In the genomic region with DNA sequence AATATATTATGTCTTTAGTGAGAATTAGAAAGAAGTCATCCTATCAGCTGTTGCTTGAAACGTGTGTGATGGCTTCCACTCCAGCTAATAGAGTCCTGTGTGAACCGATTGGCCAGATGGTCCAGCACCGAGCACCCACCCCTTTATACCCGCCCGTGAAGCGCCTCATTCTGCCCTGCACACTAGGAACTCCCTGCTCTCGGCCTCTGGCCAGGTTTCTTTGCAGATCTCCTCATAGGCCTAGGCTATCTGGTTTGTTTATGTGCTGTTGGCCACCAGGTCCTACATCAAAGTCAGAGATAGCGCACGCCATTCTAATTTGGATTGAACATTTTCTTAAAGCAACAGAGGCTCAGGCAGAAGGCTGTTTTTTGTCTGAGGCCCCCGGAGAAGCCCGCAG, we compare ENCODE assay signal across 24 mouse cellular contexts. TPM values are rescaled to one million over a fixed set of nuclear protein-coding genes. Genes with fewer than 3 reads are reported as not detected.
DNase-seq lines count a peak whose midpoint lies in the region; ATAC-seq and TF ChIP-seq lines count a peak whose summit lies in the region.
"Had no signal": no experiment of that assay in that cellular context is flagged by ENCODE, and none has a peak within 500 bp of the region (broad histone marks: within the 10 kb centered on the region; RNA-seq: fewer than 3 reads in every experiment).

No protein-coding gene starts in this region.

- TF ChIP-seq CTCF in heart, adult 2 months (IDR thresholded peaks at IDR 0.05): no peak
- TF ChIP-seq CTCF in heart, postnatal 0 days (IDR thresholded peaks at IDR 0.05; ENCODE audit: low read depth): no peak
- TF ChIP-seq CTCF in liver, postnatal 0 days (IDR thresholded peaks at IDR 0.05; ENCODE audit: low read depth): no peak
- TF ChIP-seq CTCF in stomach, postnatal 0 days (IDR thresholded peaks at IDR 0.05; ENCODE audit: low read depth): no peak

- no peak overlapping the region for H3K9ac ChIP-seq in heart, embryonic 14.5 days (ENCODE audit: low read length)
- H3K9ac ChIP-seq in heart, adult 2 months (ENCODE audit: low read depth, low read length): no peak overlapping the region
- H3K9ac ChIP-seq in heart, postnatal 0 days (replicated peaks; ENCODE audit: low read depth, low read length): no peak overlapping the region
- no peak overlapping the region for H3K9ac ChIP-seq in liver, postnatal 0 days (replicated peaks)
- no peak overlapping the region for H3K9ac ChIP-seq in liver, embryonic 11.5 days (ENCODE audit: low read depth, low read length)
- H3K9ac ChIP-seq in stomach, postnatal 0 days (ENCODE audit: low read length): no peak overlapping the region
- H3K9ac ChIP-seq: embryonic facial prominence, embryonic 12.5 days; embryonic facial prominence, embryonic 15.5 days; forebrain, postnatal 0 days; hindbrain, embryonic 13.5 days; intestine, embryonic 15.5 days had no signal

- no peaks in the 10 kb centered on the region for H3K79me2 ChIP-seq in heart, adult 2 months (replicated peaks; ENCODE audit: control insufficient read depth, insufficient read depth, low read length)

- DNase-seq in heart, adult 2 months: no peak
- peak; percentile 76 for DNase-seq in heart, postnatal 0 days (ENCODE audit: low spot score)
- no peak for DNase-seq in heart, postnatal 10 days
- DNase-seq in liver, postnatal 0 days: no peak
- DNase-seq in liver, embryonic 11.5 days (ENCODE audit: low spot score): no peak
- DNase-seq in stomach, postnatal 0 days (ENCODE audit: low spot score): peak; percentile 70
- DNase-seq in spleen, adult 18-20 months: no peak
- DNase-seq: adrenal gland, adult 2 months; adrenal gland, postnatal 14 days; cerebellum, adult 11 months; cerebellum, adult 2 months; cerebellum, adult 9-11 months; cerebellum, postnatal 25 days; forebrain, postnatal 0 days; gastrocnemius, adult 2 months; gastrocnemius, postnatal 14 days had no signal

- ATAC-seq in heart, embryonic 14.5 days (ENCODE audit: insufficient number of reproducible peaks, insufficient read depth, low FRiP score, low read depth): no peak
- peak; percentile 90 for ATAC-seq in heart, postnatal 0 days (ENCODE audit: insufficient read depth, low read depth)
- peak; percentile 47; the same call in 1 of the 2 replicates for ATAC-seq in liver, postnatal 0 days
- no peak for ATAC-seq in liver, embryonic 11.5 days (replicated peaks; ENCODE audit: low FRiP score)
- peak; percentile 68 for ATAC-seq in stomach, postnatal 0 days (ENCODE audit: low FRiP score, low TSS enrichment)
- ATAC-seq: CD4-positive, CD25-positive, alpha-beta regulatory T cell, adult 4 months; forebrain, embryonic 14.5 days; forebrain, postnatal 0 days; hindbrain, embryonic 16.5 days; intestine, embryonic 15.5 days had no signal

- intact Hi-C loops in heart, adult 2 months (cut with DNase I): loop anchor here (10.0 kb wide), 1 partner anchor 407 kb away; the partner anchor contains the start of genes Cebpb and Tmem189
- intact Hi-C loops in heart, postnatal 10 days (cut with DNase I): no loop called here

- no peaks in the 10 kb centered on the region for H3K9me3 ChIP-seq in heart, embryonic 14.5 days (ENCODE audit: control insufficient read depth, low read length)
- no peaks in the 10 kb centered on the region for H3K9me3 ChIP-seq in heart, postnatal 0 days (replicated peaks; ENCODE audit: control insufficient read depth, low read length)
- no peaks in the 10 kb centered on the region for H3K9me3 ChIP-seq in liver, postnatal 0 days (ENCODE audit: low read length)
- no peaks in the 10 kb centered on the region for H3K9me3 ChIP-seq in liver, embryonic 11.5 days (ENCODE audit: control insufficient read depth, low read length)
- no peaks in the 10 kb centered on the region for H3K9me3 ChIP-seq in stomach, postnatal 0 days (ENCODE audit: control insufficient read depth, low read length)
- H3K9me3 ChIP-seq: embryonic facial prominence, embryonic 12.5 days; embryonic facial prominence, embryonic 15.5 days; hindbrain, embryonic 13.5 days; intestine, embryonic 15.5 days had no signal

- H3K4me2 ChIP-seq in heart, embryonic 14.5 days (ENCODE audit: low read length): no peak overlapping the region
- H3K4me2 ChIP-seq in heart, postnatal 0 days (ENCODE audit: low read depth, low read length): no peak overlapping the region
- no peak overlapping the region for H3K4me2 ChIP-seq in liver, postnatal 0 days (ENCODE audit: low read depth, low read length)
- H3K4me2 ChIP-seq in liver, embryonic 11.5 days: no peak overlapping the region
- no peak overlapping the region for H3K4me2 ChIP-seq in stomach, postnatal 0 days (replicated peaks; ENCODE audit: low read depth)
- H3K4me2 ChIP-seq: embryonic facial prominence, embryonic 12.5 days; embryonic facial prominence, embryonic 15.5 days; hindbrain, embryonic 13.5 days; intestine, embryonic 15.5 days had no signal

- 0 out of 4 replicates have a peak overlapping the region, but pooled peaks have one; percentile 0 to 10 for H3K27ac ChIP-seq in heart, embryonic 14.5 days (replicated peaks in 1 of 2; ENCODE audit: control insufficient read depth in 1 of 2, insufficient read depth in 1 of 2, low read depth in 2 of 2, low read length in 2 of 2)
- no peak overlapping the region for H3K27ac ChIP-seq in heart, adult 2 months
- H3K27ac ChIP-seq in heart, postnatal 0 days (ENCODE audit: low read depth): peak overlapping the region; percentile 50
- no peak overlapping the region for H3K27ac ChIP-seq in liver, postnatal 0 days (ENCODE audit: low read depth)
- H3K27ac ChIP-seq in liver, embryonic 11.5 days (ENCODE audit: low read depth, low read length): no peak overlapping the region
- H3K27ac ChIP-seq in stomach, postnatal 0 days (replicated peaks): no peak overlapping the region
- H3K27ac ChIP-seq: embryonic facial prominence, embryonic 12.5 days; embryonic facial prominence, embryonic 15.5 days; gastrocnemius, adult 2 months; hindbrain, embryonic 13.5 days; intestine, embryonic 15.5 days had no signal

- H3K4me1 ChIP-seq in heart, embryonic 14.5 days (ENCODE audit: control insufficient read depth in 2 of 2, insufficient read depth in 2 of 2, low read length in 2 of 2): peaks cover 24 to 36% of the 10 kb centered on the region in 2 experiments
- H3K4me1 ChIP-seq in heart, adult 2 months (ENCODE audit: control insufficient read depth, insufficient read depth, low read length): no peaks in the 10 kb centered on the region
- H3K4me1 ChIP-seq in heart, postnatal 0 days (ENCODE audit: control insufficient read depth, insufficient read depth): peaks cover 16% of the 10 kb centered on the region
- peaks cover 4% of the 10 kb centered on the region for H3K4me1 ChIP-seq in liver, postnatal 0 days (ENCODE audit: insufficient read depth)
- H3K4me1 ChIP-seq in liver, embryonic 11.5 days (replicated peaks; ENCODE audit: control insufficient read depth, insufficient read depth, low read length): peaks cover 15% of the 10 kb centered on the region
- 0 out of 2 replicates have a peak, but pooled peaks cover 6% of the 10 kb centered on the region for H3K4me1 ChIP-seq in stomach, postnatal 0 days (replicated peaks; ENCODE audit: control insufficient read depth, insufficient read depth)

- 56% methylated on average over 11 of the region's 11 CpGs for WGBS in heart, embryonic 14.5 days
- WGBS in heart, adult 2 months: 45% methylated on average over 11 of the region's 11 CpGs
- 39% methylated on average over 11 of the region's 11 CpGs for WGBS in heart, postnatal 0 days
- 74% methylated on average over 11 of the region's 11 CpGs for WGBS in liver, postnatal 0 days (ENCODE audit: insufficient replicate concordance)
- WGBS in liver, embryonic 11.5 days: 60% methylated on average over 11 of the region's 11 CpGs
- 48% methylated on average over 11 of the region's 11 CpGs for WGBS in stomach, postnatal 0 days

- peaks cover 7% of the 10 kb centered on the region; the same call in 1 of the 2 replicates for H3K36me3 ChIP-seq in heart, embryonic 14.5 days (ENCODE audit: control insufficient read depth, insufficient read depth, low read length)
- no peaks in the 10 kb centered on the region for H3K36me3 ChIP-seq in heart, adult 2 months (ENCODE audit: control insufficient read depth, insufficient read depth, low read length)
- no peaks in the 10 kb centered on the region for H3K36me3 ChIP-seq in heart, postnatal 0 days (replicated peaks; ENCODE audit: control insufficient read depth, insufficient read depth, low read length)
- H3K36me3 ChIP-seq in liver, postnatal 0 days (replicated peaks; ENCODE audit: insufficient read depth, low read length): no peaks in the 10 kb centered on the region
- H3K36me3 ChIP-seq in liver, embryonic 11.5 days (ENCODE audit: control insufficient read depth, insufficient read depth, low read length): no peaks in the 10 kb centered on the region
- H3K36me3 ChIP-seq in stomach, postnatal 0 days (ENCODE audit: control insufficient read depth, insufficient read depth, low read length): no peaks in the 10 kb centered on the region
- H3K36me3 ChIP-seq: embryonic facial prominence, embryonic 12.5 days; embryonic facial prominence, embryonic 15.5 days; intestine, embryonic 15.5 days had no signal

- TF ChIP-seq POLR2A in heart, adult 2 months (IDR thresholded peaks at IDR 0.05; ENCODE audit: insufficient read depth, low read depth, low read length): no peak

- TF ChIP-seq EP300 in heart, adult 2 months (IDR thresholded peaks at IDR 0.05; ENCODE audit: insufficient read depth, low read depth, low read length): no peak
- TF ChIP-seq EP300 in heart, postnatal 0 days (IDR thresholded peaks at IDR 0.05; ENCODE audit: low read depth): no peak
- no peak for TF ChIP-seq EP300 in liver, postnatal 0 days (IDR thresholded peaks at IDR 0.05; ENCODE audit: low read depth)
- TF ChIP-seq EP300 in stomach, postnatal 0 days (optimal IDR thresholded peaks at IDR 0.05): no peak

- no peak overlapping the region for H3K4me3 ChIP-seq in heart, embryonic 14.5 days (ENCODE audit: control insufficient read depth in 1 of 2, insufficient read depth in 1 of 2, low read depth in 1 of 2, low read length in 2 of 2)
- no peak overlapping the region for H3K4me3 ChIP-seq in heart, adult 2 months
- no peak overlapping the region for H3K4me3 ChIP-seq in heart, postnatal 0 days (ENCODE audit: low read depth, low read length)
- no peak overlapping the region for H3K4me3 ChIP-seq in liver, postnatal 0 days (ENCODE audit: low read depth, low read length)
- no peak overlapping the region for H3K4me3 ChIP-seq in liver, embryonic 11.5 days (ENCODE audit: low read depth, low read length)
- no peak overlapping the region for H3K4me3 ChIP-seq in stomach, postnatal 0 days (ENCODE audit: low read depth, low read length)
- H3K4me3 ChIP-seq: embryonic facial prominence, embryonic 12.5 days; embryonic facial prominence, embryonic 15.5 days; gastrocnemius, adult 2 months; hindbrain, embryonic 13.5 days; intestine, embryonic 15.5 days had no signal

- no peaks in the 10 kb centered on the region for H3K27me3 ChIP-seq in heart, embryonic 14.5 days (ENCODE audit: control insufficient read depth, insufficient read depth, low read length)
- no peaks in the 10 kb centered on the region for H3K27me3 ChIP-seq in heart, adult 2 months (ENCODE audit: control insufficient read depth, insufficient read depth, low read length)
- H3K27me3 ChIP-seq in heart, postnatal 0 days (ENCODE audit: control insufficient read depth, insufficient read depth, low read length): no peaks in the 10 kb centered on the region
- no peaks in the 10 kb centered on the region for H3K27me3 ChIP-seq in liver, postnatal 0 days (ENCODE audit: insufficient read depth, low read length)
- H3K27me3 ChIP-seq in liver, embryonic 11.5 days (replicated peaks; ENCODE audit: control insufficient read depth, insufficient read depth, low read length): no peaks in the 10 kb centered on the region
- H3K27me3 ChIP-seq in stomach, postnatal 0 days (ENCODE audit: control insufficient read depth, insufficient read depth, low read length): no peaks in the 10 kb centered on the region
- H3K27me3 ChIP-seq: embryonic facial prominence, embryonic 12.5 days; embryonic facial prominence, embryonic 15.5 days; hindbrain, embryonic 13.5 days; intestine, embryonic 15.5 days had no signal

RNA-seq across cellular contexts. Expression of gene Pard6b, which starts 10.8 kb away (rescaled TPM):
- 7.7 and 8.5 TPM in 2 replicates for polyA plus RNA-seq in heart, embryonic 14.5 days (2014; fragmentation: Nextera tagmentation; extraction: Ambion mirVana)
- 1 to 10 TPM; 2.0 to 2.2 TPM for total RNA-seq in heart, adult 2 months (2021)
- 2.4 TPM in 2 replicates for polyA plus RNA-seq in heart, adult 2 months (2012; rRNA removed)
- 4.4 and 6.5 TPM in 2 replicates for total RNA-seq in heart, postnatal 0 days (2014; rRNA removed; ENCODE audit: low replicate concordance)
- 3.3 and 3.5 TPM in 2 replicates for polyA plus RNA-seq in heart, postnatal 0 days (2015; fragmentation: Nextera tagmentation; extraction: Ambion mirVana)
- 1 to 10 TPM; 3.4 to 4.9 TPM for total RNA-seq in heart, postnatal 10 days (2021)
- polyA plus RNA-seq in liver, postnatal 0 days (2015; fragmentation: Nextera tagmentation; extraction: Ambion mirVana): 2.3 and 2.7 TPM in 2 replicates
- polyA plus RNA-seq in liver, embryonic 11.5 days (2014; fragmentation: Nextera tagmentation; extraction: Ambion mirVana): 6.0 and 6.1 TPM in 2 replicates
- polyA plus RNA-seq in stomach, postnatal 0 days (2015; fragmentation: Nextera tagmentation; extraction: Ambion mirVana): 11.8 and 12.3 TPM in 2 replicates

Comparison
In these comparisons a context has a peak if more than half of its experiments do, and no peak if none do; other contexts are left out.
1. ATAC-seq: peak in heart, postnatal 0 days (single experiment), liver, postnatal 0 days (single experiment) and stomach, postnatal 0 days (single experiment); none in heart, embryonic 14.5 days (single experiment) and liver, embryonic 11.5 days (single experiment).
2. H3K27ac ChIP-seq: peak in heart, embryonic 14.5 days (2 of 2) and heart, postnatal 0 days (single experiment); none in heart, adult 2 months (single experiment), liver, postnatal 0 days (single experiment), liver, embryonic 11.5 days (single experiment) and stomach, postnatal 0 days (single experiment).
3. DNase-seq: peak in heart, postnatal 0 days (single experiment) and stomach, postnatal 0 days (single experiment); none in heart, adult 2 months (0 of 2), heart, postnatal 10 days (0 of 2), liver, postnatal 0 days (single experiment), liver, embryonic 11.5 days (single experiment) and spleen, adult 18-20 months (0 of 2).